Comparison of ENCODE assay signal across 8 mouse cellular contexts in the genomic region with DNA sequence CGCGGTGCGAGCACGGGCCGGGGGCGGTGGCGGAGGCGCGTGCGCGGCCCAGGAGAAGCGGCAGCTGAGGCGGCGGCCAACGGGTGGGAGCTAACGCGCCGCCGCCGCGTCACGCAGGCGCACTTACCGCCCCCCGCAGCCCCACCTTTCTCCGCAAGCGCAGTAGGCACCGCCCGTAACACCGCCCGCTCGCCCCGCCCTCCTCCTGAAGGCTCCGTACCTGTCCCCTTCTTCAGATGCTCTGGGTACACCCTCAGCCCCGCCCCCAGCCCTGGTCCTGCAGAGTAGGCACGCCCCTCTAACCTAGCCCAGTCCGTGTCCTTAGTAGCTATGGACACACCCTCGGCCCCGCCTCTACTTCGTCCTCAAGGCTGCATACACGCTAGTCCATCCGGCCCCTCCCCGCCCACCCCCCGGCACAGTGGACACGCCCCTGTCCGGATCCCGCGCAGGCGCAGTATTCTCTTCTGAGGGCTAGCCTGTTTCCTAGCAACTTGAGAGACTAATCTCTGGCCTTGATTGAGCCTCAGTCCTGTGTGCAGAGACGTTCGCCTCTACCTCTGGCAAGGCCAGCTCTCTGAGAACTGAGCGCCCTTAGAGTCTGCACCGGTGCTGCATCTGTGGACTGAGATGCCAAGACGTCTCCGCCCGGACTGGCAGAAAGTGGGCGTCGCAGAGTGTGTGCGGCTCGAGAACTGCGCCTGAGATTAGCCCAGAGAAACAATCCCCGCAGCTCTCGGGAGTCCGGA. TPM values are rescaled to one million over a fixed set of nuclear protein-coding genes. Genes with fewer than 3 reads are reported as not detected.
A peak's percentile ranks its signal among the peaks of the same experiment; 100 is the strongest.
DNase-seq lines count a peak whose midpoint lies in the region; ATAC-seq lines count a peak whose summit lies in the region.

Gene Camsap1, minus strand, starts transcription at position 124 of the 749 bp plus-strand sequence.

- peak within 1 kb of the TSS; percentile 92 for H3K27ac ChIP-seq in hindbrain, embryonic 16.5 days (ENCODE audit: low read depth, low read length)
- H3K27ac ChIP-seq in macrophage, result no peak within 1 kb of the TSS

- H3K9ac ChIP-seq in hindbrain, embryonic 16.5 days (ENCODE audit: low read depth, low read length), result peak within 1 kb of the TSS; percentile 97

- ATAC-seq in hindbrain, embryonic 16.5 days, result peak; percentile 99

- H3K4me2 ChIP-seq in hindbrain, embryonic 16.5 days (ENCODE audit: low read length), result peak within 1 kb of the TSS; percentile 69

- H3K4me3 ChIP-seq in hindbrain, embryonic 16.5 days (ENCODE audit: low read length), result peak within 1 kb of the TSS; percentile 82
- H3K4me3 ChIP-seq in macrophage (ENCODE audit: inconsistent target), result peak within 1 kb of the TSS; percentile 59

- H3K36me3 ChIP-seq in hindbrain, embryonic 16.5 days (ENCODE audit: control insufficient read depth, insufficient read depth, low read length), result no peaks in the 10 kb centered on the region
- no peaks in the 10 kb centered on the region for H3K36me3 ChIP-seq in macrophage (ENCODE audit: inconsistent target)

- no peaks in the 10 kb centered on the region for H3K9me3 ChIP-seq in hindbrain, embryonic 16.5 days (ENCODE audit: control insufficient read depth, low read length)

- DNase-seq in WW6 (ENCODE audit: low read depth, low spot score), result peak; percentile 99
- peak; percentile 98 to 99 for DNase-seq in cerebellum, postnatal 4 days (ENCODE audit: low spot score in 2 of 2)
- DNase-seq in gastrocnemius, adult 18-20 months (ENCODE audit: low spot score), result peak; percentile 100
- DNase-seq in left cerebral cortex, adult 18-20 months (ENCODE audit: low spot score in 2 of 2), result peak; percentile 99
- peak; percentile 100 for DNase-seq in right cerebral cortex, adult 18-20 months
- DNase-seq in urinary bladder, postnatal 10 days (ENCODE audit: low spot score), result peak; percentile 99

- peaks cover 42% of the 10 kb centered on the region for H3K79me2 ChIP-seq in macrophage (ENCODE audit: inconsistent target)

- WGBS in hindbrain, embryonic 16.5 days, result under 1% methylated on average over 42 of the region's 64 CpGs
- under 1% methylated on average over 56 of the region's 64 CpGs for WGBS in macrophage (ENCODE audit: missing documents)

- peaks cover 35% of the 10 kb centered on the region for H3K4me1 ChIP-seq in hindbrain, embryonic 16.5 days (ENCODE audit: control insufficient read depth, insufficient read depth, low read depth, low read length)

- no peaks in the 10 kb centered on the region for H3K27me3 ChIP-seq in hindbrain, embryonic 16.5 days (replicated peaks; ENCODE audit: control insufficient read depth, insufficient read depth, low read length)

RNA-seq across cellular contexts. Expression of gene Camsap1, which starts in this region (rescaled TPM):
- 10 to 100 TPM; 41.6 to 52.5 TPM for total RNA-seq in gastrocnemius, adult 18-20 months (2021)
- polyA plus RNA-seq in hindbrain, embryonic 16.5 days (2015; fragmentation: Nextera tagmentation; extraction: Ambion mirVana), result 23.6 and 46.8 TPM in 2 replicates
- 100 to 1,000 TPM; 155 to 171 TPM for total RNA-seq in left cerebral cortex, adult 18-20 months (2021)
- 10 to 100 TPM in 23 of 26 experiments, 1 to 10 TPM in 3; 4.7 to 38.8 (median 18.2) TPM for total RNA-seq in macrophage (2018; cell fraction: chromatin; rRNA removed)
- 10 to 100 TPM in 1 of 26 experiments, 1 to 10 TPM in 25; 4.9 to 10.3 (median 7.9) TPM for total RNA-seq in macrophage (2018; cell fraction: cytosol; rRNA removed)
- 10 to 100 TPM in 16 of 26 experiments, 1 to 10 TPM in 10; 5.5 to 24.5 (median 12.1) TPM for total RNA-seq in macrophage (2018; cell fraction: nucleus; rRNA removed)
- polyA plus RNA-seq in macrophage (2018), result 4.0 to 19.1 TPM (median 6.9 TPM) in 3 replicates
